Mouse (Mus musculus): ENCODE measurements around the gene Foxk2. TPM values are rescaled to one million over a fixed set of nuclear protein-coding genes. Genes with fewer than 3 reads are reported as not detected.
A peak's percentile ranks its signal among the peaks of the same experiment; 100 is the strongest.

Gene Foxk2
- total RNA-seq, 1 experiment: 23.2 TPM

GRCm38 (mm10) chr11:121261074-121261473 is 1.3 kb downstream of the Foxk2 start:
- H3K4me3 ChIP-seq (ENCODE audit: insufficient read depth in 1 of 2, low read depth in 1 of 2, low read length in 2 of 2, poor library complexity in 1 of 2, severe bottlenecking in 1 of 2): peak overlapping the region; percentile 77 to 91
- H3K4me1 ChIP-seq (ENCODE audit: control insufficient read depth in 2 of 2, insufficient read depth in 2 of 2, low read length in 2 of 2, poor library complexity in 1 of 2): peaks cover 1 to 5% of the 10 kb centered on the region in 2 experiments; a peak in 2 of 4 replicates
- peak overlapping the region; percentile 93 for H3K9ac ChIP-seq (ENCODE audit: insufficient read depth, low read depth, low read length, poor library complexity, severe bottlenecking)
- in situ Hi-C loops (cut with MboI; ENCODE audit: low sequenced_read_pairs in 2 of 2, unreplicated experiment in 2 of 2): no loop called here
- H3K27ac ChIP-seq (ENCODE audit: insufficient read depth, low read depth, low read length, poor library complexity, severe bottlenecking): no peak overlapping the region
- peaks cover 10% of the 10 kb centered on the region; the same call in 1 of the 2 replicates for H3K36me3 ChIP-seq (ENCODE audit: control insufficient read depth, insufficient read depth, low read length, poor library complexity, severe bottlenecking)
- peak; percentile 51 for TF ChIP-seq ZNF384 (IDR thresholded peaks at IDR 0.05; ENCODE audit: low read depth, low read length)
- TF ChIP-seq ZC3H11A (IDR thresholded peaks at IDR 0.05; ENCODE audit: borderline replicate concordance, low read depth, low read length): no peak
- no peaks in the 10 kb centered on the region for H3K9me3 ChIP-seq (ENCODE audit: control insufficient read depth, insufficient read depth, low read depth, low read length)
- no peak for DNase-seq (ENCODE audit: low read depth, low spot score)

- in situ Hi-C loops (cut with MboI; ENCODE audit: low sequenced_read_pairs in 2 of 2, unreplicated experiment in 2 of 2): no loop called here
- Histone ChIP-seq H3K4me3 (ENCODE audit: insufficient read depth in 1 of 2, low read depth in 1 of 2, low read length in 2 of 2, poor library complexity in 1 of 2, severe bottlenecking in 1 of 2) (no peak overlapping the region), H3K9me3 (ENCODE audit: control insufficient read depth, insufficient read depth, low read depth, low read length) (no peaks in the 10 kb centered on the region), H3K4me1 (ENCODE audit: control insufficient read depth in 2 of 2, insufficient read depth in 2 of 2, low read length in 2 of 2, poor library complexity in 1 of 2) (no peaks in the 10 kb centered on the region), H3K27ac (ENCODE audit: insufficient read depth, low read depth, low read length, poor library complexity, severe bottlenecking) (no peak overlapping the region), H3K36me3 (ENCODE audit: control insufficient read depth, insufficient read depth, low read length, poor library complexity, severe bottlenecking) (peaks cover 12% of the 10 kb centered on the region; the same call in 1 of the 2 replicates), H3K9ac (ENCODE audit: insufficient read depth, low read depth, low read length, poor library complexity, severe bottlenecking) (no peak overlapping the region)
- TF ChIP-seq ZC3H11A (IDR thresholded peaks at IDR 0.05; ENCODE audit: borderline replicate concordance, low read depth, low read length) (no peak), ZNF384 (IDR thresholded peaks at IDR 0.05; ENCODE audit: low read depth, low read length) (no peak), HCFC1 (IDR thresholded peaks at IDR 0.05; ENCODE audit: borderline replicate concordance, insufficient read depth, low read length) (no peak), CHD2 (IDR thresholded peaks at IDR 0.05; ENCODE audit: low read depth, low read length) (no peak), MAFK (IDR thresholded peaks at IDR 0.05; ENCODE audit: insufficient read depth, low read depth, low read length) (no peak)
- no peak for DNase-seq (ENCODE audit: low read depth, low spot score)
Observed at GRCm38 (mm10) chr11:121277516-121277915, 17.7 kb downstream of the Foxk2 start.

GRCm38 (mm10) chr11:121278011-121278410 is 18.2 kb downstream of the Foxk2 start:
- Histone ChIP-seq H3K4me3 (ENCODE audit: insufficient read depth in 1 of 2, low read depth in 1 of 2, low read length in 2 of 2, poor library complexity in 1 of 2, severe bottlenecking in 1 of 2) (no peak overlapping the region), H3K27ac (ENCODE audit: insufficient read depth, low read depth, low read length, poor library complexity, severe bottlenecking) (no peak overlapping the region), H3K36me3 (ENCODE audit: control insufficient read depth, insufficient read depth, low read length, poor library complexity, severe bottlenecking) (peaks cover 14% of the 10 kb centered on the region; the same call in 1 of the 2 replicates), H3K4me1 (ENCODE audit: control insufficient read depth in 2 of 2, insufficient read depth in 2 of 2, low read length in 2 of 2, poor library complexity in 1 of 2) (no peaks in the 10 kb centered on the region), H3K9me3 (ENCODE audit: control insufficient read depth, insufficient read depth, low read depth, low read length) (no peaks in the 10 kb centered on the region), H3K9ac (ENCODE audit: insufficient read depth, low read depth, low read length, poor library complexity, severe bottlenecking) (no peak overlapping the region)
- no peak for TF ChIP-seq ZNF384 (IDR thresholded peaks at IDR 0.05; ENCODE audit: low read depth, low read length)
- no peak for TF ChIP-seq ZC3H11A (IDR thresholded peaks at IDR 0.05; ENCODE audit: borderline replicate concordance, low read depth, low read length)
- no peak for TF ChIP-seq MAFK (IDR thresholded peaks at IDR 0.05; ENCODE audit: insufficient read depth, low read depth, low read length)
- no peak for TF ChIP-seq HCFC1 (IDR thresholded peaks at IDR 0.05; ENCODE audit: borderline replicate concordance, insufficient read depth, low read length)
- no peak for TF ChIP-seq CHD2 (IDR thresholded peaks at IDR 0.05; ENCODE audit: low read depth, low read length)
- in situ Hi-C loops (cut with MboI; ENCODE audit: low sequenced_read_pairs in 2 of 2, unreplicated experiment in 2 of 2): no loop called here
- DNase-seq (ENCODE audit: low read depth, low spot score): no peak

- H3K4me3 ChIP-seq (ENCODE audit: insufficient read depth in 1 of 2, low read depth in 1 of 2, low read length in 2 of 2, poor library complexity in 1 of 2, severe bottlenecking in 1 of 2): no peak overlapping the region
- in situ Hi-C loops (cut with MboI; ENCODE audit: low sequenced_read_pairs in 2 of 2, unreplicated experiment in 2 of 2): no loop called here
- H3K36me3 ChIP-seq (ENCODE audit: control insufficient read depth, insufficient read depth, low read length, poor library complexity, severe bottlenecking): peaks cover 13% of the 10 kb centered on the region
- no peak overlapping the region for H3K9ac ChIP-seq (ENCODE audit: insufficient read depth, low read depth, low read length, poor library complexity, severe bottlenecking)
- TF ChIP-seq CHD2 (IDR thresholded peaks at IDR 0.05; ENCODE audit: low read depth, low read length): no peak
- no peak for TF ChIP-seq ZNF384 (IDR thresholded peaks at IDR 0.05; ENCODE audit: low read depth, low read length)
- TF ChIP-seq ZC3H11A (IDR thresholded peaks at IDR 0.05; ENCODE audit: borderline replicate concordance, low read depth, low read length): no peak
- TF ChIP-seq HCFC1 (IDR thresholded peaks at IDR 0.05; ENCODE audit: borderline replicate concordance, insufficient read depth, low read length): no peak
- TF ChIP-seq MAFK (IDR thresholded peaks at IDR 0.05; ENCODE audit: insufficient read depth, low read depth, low read length): no peak
- no peak overlapping the region for H3K27ac ChIP-seq (ENCODE audit: insufficient read depth, low read depth, low read length, poor library complexity, severe bottlenecking)
- peaks cover 2 to 3% of the 10 kb centered on the region in 2 experiments; a peak in 1 of 4 replicates for H3K4me1 ChIP-seq (ENCODE audit: control insufficient read depth in 2 of 2, insufficient read depth in 2 of 2, low read length in 2 of 2, poor library complexity in 1 of 2)
- no peaks in the 10 kb centered on the region for H3K9me3 ChIP-seq (ENCODE audit: control insufficient read depth, insufficient read depth, low read depth, low read length)
- no peak for DNase-seq (ENCODE audit: low read depth, low spot score)
Observed at GRCm38 (mm10) chr11:121282911-121283310, 23.1 kb downstream of the Foxk2 start.

GRCm38 (mm10) chr11:121289859-121290258 is 30.1 kb downstream of the Foxk2 start:
- TF ChIP-seq HCFC1 (IDR thresholded peaks at IDR 0.05; ENCODE audit: borderline replicate concordance, insufficient read depth, low read length): no peak
- TF ChIP-seq ZC3H11A (IDR thresholded peaks at IDR 0.05; ENCODE audit: borderline replicate concordance, low read depth, low read length): no peak
- TF ChIP-seq MAFK (IDR thresholded peaks at IDR 0.05; ENCODE audit: insufficient read depth, low read depth, low read length): no peak
- no peak for TF ChIP-seq CHD2 (IDR thresholded peaks at IDR 0.05; ENCODE audit: low read depth, low read length)
- no peak for TF ChIP-seq ZNF384 (IDR thresholded peaks at IDR 0.05; ENCODE audit: low read depth, low read length)
- H3K36me3 ChIP-seq (ENCODE audit: control insufficient read depth, insufficient read depth, low read length, poor library complexity, severe bottlenecking): peaks cover 19% of the 10 kb centered on the region
- DNase-seq (ENCODE audit: low read depth, low spot score): no peak
- in situ Hi-C loops (cut with MboI; ENCODE audit: low sequenced_read_pairs in 2 of 2, unreplicated experiment in 2 of 2): no loop called here
- no peak overlapping the region for H3K4me3 ChIP-seq (ENCODE audit: insufficient read depth in 1 of 2, low read depth in 1 of 2, low read length in 2 of 2, poor library complexity in 1 of 2, severe bottlenecking in 1 of 2)
- peaks cover 2 to 3% of the 10 kb centered on the region in 2 experiments; a peak in 1 of 4 replicates for H3K4me1 ChIP-seq (ENCODE audit: control insufficient read depth in 2 of 2, insufficient read depth in 2 of 2, low read length in 2 of 2, poor library complexity in 1 of 2)
- no peak overlapping the region for H3K27ac ChIP-seq (ENCODE audit: insufficient read depth, low read depth, low read length, poor library complexity, severe bottlenecking)
- H3K9me3 ChIP-seq (ENCODE audit: control insufficient read depth, insufficient read depth, low read depth, low read length): no peaks in the 10 kb centered on the region
- H3K9ac ChIP-seq (ENCODE audit: insufficient read depth, low read depth, low read length, poor library complexity, severe bottlenecking): no peak overlapping the region

All from ES-E14 (cell line).